Mouse (Mus musculus) heart, embryonic 11.5 days (tissue): Measurements from ENCODE around the gene Lsamp. TPM values are rescaled to one million over a fixed set of nuclear protein-coding genes. Genes with fewer than 3 reads are reported as not detected.

Experiments used
- ATAC-seq: fragments of 200-750 bp; cut with Nextera tagmentation; replicated peaks from 2 replicates; pipeline ENCODE4 v1.8.0; 2017; ENCODE audit warnings: moderate library complexity; ENCODE audit not compliant: insufficient number of reproducible peaks, low FRiP score, low TSS enrichment
- H3K27ac ChIP-seq: fragments of 300-500 bp; sonication (generic); 2 replicates; pipeline ENCODE4 v1.5.1; 2014; ENCODE audit warnings: mild to moderate bottlenecking, low read depth, low read length
- H3K27me3 ChIP-seq: fragments of 300-500 bp; sonication (generic); 2 replicates; pipeline ENCODE4 v1.6.1; 2014; ENCODE audit warnings: mild to moderate bottlenecking, low read length, mixed read lengths; ENCODE audit not compliant: control insufficient read depth, insufficient read depth
- H3K36me3 ChIP-seq: fragments of 300-500 bp; sonication (generic); 2 replicates; pipeline ENCODE4 v1.6.1; 2014; ENCODE audit warnings: mild to moderate bottlenecking, low read length, moderate library complexity, mixed read lengths; ENCODE audit not compliant: control insufficient read depth, insufficient read depth
- H3K4me1 ChIP-seq: fragments of 300-500 bp; sonication (generic); 2 replicates; pipeline ENCODE4 v1.6.1; 2014; ENCODE audit warnings: low read length; ENCODE audit not compliant: control insufficient read depth, insufficient read depth
- H3K4me2 ChIP-seq: fragments of 300-500 bp; sonication (generic); 2 replicates; pipeline ENCODE4 v1.6.1; 2014; ENCODE audit warnings: mild to moderate bottlenecking, moderate library complexity
- H3K4me3 ChIP-seq: fragments of 300-500 bp; sonication (generic); 2 replicates; pipeline ENCODE4 v1.5.1; 2014; ENCODE audit warnings: low read depth, low read length
- H3K9ac ChIP-seq: fragments of 300-500 bp; sonication (generic); 2 replicates; pipeline ENCODE4 v1.6.1; 2014; ENCODE audit warnings: mild to moderate bottlenecking, low read depth, low read length, moderate library complexity
- H3K9me3 ChIP-seq: fragments of 300-500 bp; sonication (generic); replicated peaks from 2 replicates; pipeline ENCODE4 v1.6.1; 2016; ENCODE audit warnings: low read length; ENCODE audit not compliant: control insufficient read depth
- WGBS: fragments of 180-500 bp; shearing (Covaris S2); extraction: QIAGEN DNeasy Blood & Tissue Kit; methylation state at CpG from one replicate; pipeline ENCODE4 v1.1.7; 2014; ENCODE audit not compliant: insufficient replicate concordance; 5-methylcytosine and 5-hydroxymethylcytosine counted together
- polyA plus RNA-seq: library from polyadenylated mRNA; unstranded; fragments of >200 nt; fragmentation: Nextera tagmentation; extraction: Ambion mirVana; gene quantifications from 2 replicates; pipeline ENCODE4 v1.2.1, GENCODE M21; 2014

Gene Lsamp
- polyA plus RNA-seq, 1 experiment from 2014 or later = 1.2 TPM

GRCm38 (mm10) chr16:41588675-41589301, 1604.6 kb downstream of the Lsamp start:
- no peaks in the 10 kb centered on the region for H3K4me1 ChIP-seq
- WGBS = 77% methylated on average over 5 of the region's 5 CpGs
- no peak overlapping the region for H3K4me2 ChIP-seq
- no peak overlapping the region for H3K9ac ChIP-seq
- no peak overlapping the region for H3K4me3 ChIP-seq
- H3K9me3 ChIP-seq = no peaks in the 10 kb centered on the region
- H3K27ac ChIP-seq = no peak overlapping the region
- H3K36me3 ChIP-seq = no peaks in the 10 kb centered on the region
- H3K27me3 ChIP-seq = no peaks in the 10 kb centered on the region
- ATAC-seq = no peak

DNA sequence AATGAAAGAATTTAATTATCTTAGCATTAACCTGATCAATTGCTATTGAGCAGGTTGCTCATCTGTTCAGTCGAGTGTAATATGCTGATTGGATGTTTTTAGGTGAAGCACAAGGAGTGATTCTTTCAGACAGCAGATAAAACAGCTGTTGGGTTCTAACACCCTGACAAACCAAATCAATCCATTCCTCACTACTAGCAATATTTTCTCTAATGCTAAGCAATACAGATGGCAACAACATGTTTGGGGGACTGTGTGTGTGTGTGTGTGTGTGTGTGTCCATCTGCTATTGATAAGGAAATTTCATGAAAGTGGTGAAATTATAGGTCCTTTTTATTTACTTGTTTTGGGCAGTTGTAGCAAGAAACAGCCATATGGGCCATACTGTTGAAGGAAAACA, 1628.1 kb downstream of the Lsamp start:
- no peak overlapping the region for H3K4me3 ChIP-seq
- ATAC-seq = no peak
- H3K9ac ChIP-seq = no peak overlapping the region
- H3K4me2 ChIP-seq = no peak overlapping the region
- H3K27me3 ChIP-seq = no peaks in the 10 kb centered on the region
- no peak overlapping the region for H3K27ac ChIP-seq
- H3K9me3 ChIP-seq = no peaks in the 10 kb centered on the region
- no peaks in the 10 kb centered on the region for H3K36me3 ChIP-seq
- 54% methylated on average over 1 of the region's 1 CpGs for WGBS
- no peaks in the 10 kb centered on the region for H3K4me1 ChIP-seq

DNA sequence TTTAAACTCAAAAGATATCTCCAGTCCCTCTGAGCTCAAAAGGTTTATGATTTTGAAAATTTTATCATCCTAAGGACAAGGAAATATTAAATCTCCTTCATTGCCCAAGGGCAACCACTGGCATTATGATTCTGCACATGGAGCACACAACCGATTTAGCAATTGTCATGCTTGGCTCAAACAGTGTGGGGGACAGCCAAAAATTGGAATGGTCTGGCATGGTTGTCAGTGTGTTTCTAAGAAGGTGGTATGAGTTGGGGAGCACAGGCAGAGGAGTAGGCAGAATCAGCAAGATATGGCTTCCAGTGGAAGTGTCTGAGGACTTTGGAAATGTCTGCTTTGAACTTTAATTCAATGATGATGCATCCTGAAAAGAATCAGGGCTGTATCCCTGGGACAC, 1639.7 kb downstream of the Lsamp start:
- no peaks in the 10 kb centered on the region for H3K27me3 ChIP-seq
- no peaks in the 10 kb centered on the region for H3K4me1 ChIP-seq
- H3K9ac ChIP-seq = no peak overlapping the region
- no peak overlapping the region for H3K4me2 ChIP-seq
- H3K4me3 ChIP-seq = no peak overlapping the region
- H3K9me3 ChIP-seq = no peaks in the 10 kb centered on the region
- H3K27ac ChIP-seq = no peak overlapping the region
- ATAC-seq = no peak
- 74% methylated on average over 1 of the region's 1 CpGs for WGBS
- H3K36me3 ChIP-seq = no peaks in the 10 kb centered on the region

DNA sequence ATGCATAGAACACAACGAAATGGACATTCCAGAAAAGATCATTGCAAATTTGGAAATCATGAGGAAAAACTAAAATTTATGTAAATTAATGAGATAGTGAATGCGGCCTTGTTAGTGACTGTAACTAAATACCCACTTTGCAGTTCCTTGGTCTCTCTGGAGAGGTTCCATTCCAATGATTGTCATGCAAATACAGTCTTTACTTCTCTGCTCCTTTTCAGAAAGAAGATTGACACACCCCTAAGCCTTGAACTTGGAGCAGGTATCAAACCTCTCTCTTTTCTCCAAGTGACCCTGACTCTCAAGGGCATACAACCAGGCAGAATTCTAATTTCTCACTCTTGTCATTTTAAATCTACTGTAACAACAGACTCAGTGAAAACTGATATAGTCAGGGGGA, 1649.7 kb downstream of the Lsamp start:
- 36% methylated on average over 2 of the region's 2 CpGs for WGBS
- no peaks in the 10 kb centered on the region for H3K9me3 ChIP-seq
- H3K27me3 ChIP-seq = no peaks in the 10 kb centered on the region
- no peak overlapping the region for H3K4me2 ChIP-seq
- no peak overlapping the region for H3K27ac ChIP-seq
- no peaks in the 10 kb centered on the region for H3K36me3 ChIP-seq
- H3K4me1 ChIP-seq = no peaks in the 10 kb centered on the region
- ATAC-seq = no peak
- H3K4me3 ChIP-seq = no peak overlapping the region
- no peak overlapping the region for H3K9ac ChIP-seq

DNA sequence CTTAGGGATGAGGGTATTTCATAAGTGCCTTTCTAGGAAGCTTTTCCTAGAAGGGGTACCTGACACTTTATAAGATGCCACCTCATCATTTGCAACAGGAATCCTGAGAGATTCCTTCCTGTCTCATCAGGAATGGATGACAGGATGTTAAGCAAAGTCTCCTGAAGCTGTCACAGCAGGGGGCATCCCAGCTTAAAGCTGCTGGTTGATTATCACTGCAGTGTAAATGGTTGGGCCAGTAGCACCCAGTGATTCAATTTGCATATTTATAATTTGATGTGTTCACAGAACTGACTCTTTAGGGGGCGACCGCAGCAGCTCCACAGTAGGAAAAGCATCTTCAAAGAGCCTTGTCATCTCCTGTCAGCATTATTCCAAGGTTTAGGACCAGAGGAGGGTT, 1656.7 kb downstream of the Lsamp start:
- Histone ChIP-seq H3K9ac (no peak overlapping the region), H3K4me2 (no peak overlapping the region), H3K27me3 (no peaks in the 10 kb centered on the region), H3K36me3 (no peaks in the 10 kb centered on the region), H3K4me1 (no peaks in the 10 kb centered on the region), H3K4me3 (no peak overlapping the region), H3K27ac (no peak overlapping the region), H3K9me3 (no peaks in the 10 kb centered on the region)
- ATAC-seq = no peak
- WGBS = 26% methylated on average over 2 of the region's 2 CpGs

- Histone ChIP-seq H3K4me2 (no peak overlapping the region), H3K4me3 (no peak overlapping the region)
- 73% methylated on average over 2 of the region's 2 CpGs for WGBS
Observed at GRCm38 (mm10) chr16:41653261-41653660, 1669.1 kb downstream of the Lsamp start.

GRCm38 (mm10) chr16:41674316-41675038, 1690.3 kb downstream of the Lsamp start:
- Histone ChIP-seq H3K27me3 (no peaks in the 10 kb centered on the region), H3K9me3 (no peaks in the 10 kb centered on the region), H3K4me2 (no peak overlapping the region), H3K4me3 (no peak overlapping the region), H3K9ac (no peak overlapping the region), H3K4me1 (no peaks in the 10 kb centered on the region), H3K27ac (no peak overlapping the region), H3K36me3 (no peaks in the 10 kb centered on the region)
- ATAC-seq = no peak
- 74% methylated on average over 2 of the region's 2 CpGs for WGBS

More at GRCm38 (mm10) chr16:41653261-41653660, 1669.1 kb downstream of the Lsamp start:
- Histone ChIP-seq H3K9me3 (no peaks in the 10 kb centered on the region), H3K4me1 (no peaks in the 10 kb centered on the region), H3K27ac (no peak overlapping the region), H3K36me3 (no peaks in the 10 kb centered on the region), H3K27me3 (no peaks in the 10 kb centered on the region), H3K9ac (no peak overlapping the region)
- ATAC-seq = no peak

DNA sequence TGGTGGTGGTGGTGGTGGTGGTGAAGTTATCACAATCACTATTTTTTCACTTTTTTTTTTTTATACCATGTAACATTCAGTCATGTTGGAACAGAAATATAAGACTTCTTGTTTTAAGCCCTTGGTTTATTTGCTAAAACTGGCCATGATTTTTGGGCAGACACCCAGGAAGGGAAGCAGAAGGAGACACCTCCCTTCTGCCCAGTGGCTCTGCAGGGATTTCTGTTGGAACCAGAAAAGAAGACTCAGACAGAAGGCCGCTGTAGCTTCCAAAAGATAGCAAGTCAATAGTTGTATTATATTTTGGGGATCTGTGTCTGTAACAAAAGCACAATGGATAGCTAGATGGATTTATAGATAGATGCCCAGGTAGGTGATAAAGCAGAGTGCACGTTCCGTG, 1691.6 kb downstream of the Lsamp start:
- WGBS = 78% methylated on average over 3 of the region's 3 CpGs
- Histone ChIP-seq H3K4me3 (no peak overlapping the region), H3K36me3 (no peaks in the 10 kb centered on the region), H3K9ac (no peak overlapping the region), H3K27me3 (no peaks in the 10 kb centered on the region), H3K9me3 (no peaks in the 10 kb centered on the region), H3K27ac (no peak overlapping the region), H3K4me1 (no peaks in the 10 kb centered on the region), H3K4me2 (no peak overlapping the region)
- ATAC-seq = no peak

- no peak for ATAC-seq
- H3K9ac ChIP-seq = no peak overlapping the region
Observed at GRCm38 (mm10) chr16:41692435-41692834, 1708.3 kb downstream of the Lsamp start.

More at GRCm38 (mm10) chr16:41692435-41692834, 1708.3 kb downstream of the Lsamp start:
- Histone ChIP-seq H3K27me3 (no peaks in the 10 kb centered on the region), H3K4me2 (no peak overlapping the region), H3K4me1 (no peaks in the 10 kb centered on the region), H3K9me3 (no peaks in the 10 kb centered on the region), H3K27ac (no peak overlapping the region), H3K4me3 (no peak overlapping the region), H3K36me3 (no peaks in the 10 kb centered on the region)
